Mouse (Mus musculus) liver, adult 2 months (tissue): Measurements from ENCODE around the gene Slc7a8.

Experiments used
- CTCF ChIP-seq: fragments of 200-500 bp; IDR thresholded peaks from 2 replicates; pipeline ENCODE4 v1.5.1; 2011; ENCODE audit warnings: low read depth, low read length, control low read depth
- POLR2A ChIP-seq: fragments of 200-500 bp; IDR thresholded peaks from 2 replicates; pipeline ENCODE4 v1.6.1; 2011; ENCODE audit warnings: low read length, control low read depth; ENCODE audit not compliant: insufficient read depth; ENCODE audit errors: extremely low read depth

DNA sequence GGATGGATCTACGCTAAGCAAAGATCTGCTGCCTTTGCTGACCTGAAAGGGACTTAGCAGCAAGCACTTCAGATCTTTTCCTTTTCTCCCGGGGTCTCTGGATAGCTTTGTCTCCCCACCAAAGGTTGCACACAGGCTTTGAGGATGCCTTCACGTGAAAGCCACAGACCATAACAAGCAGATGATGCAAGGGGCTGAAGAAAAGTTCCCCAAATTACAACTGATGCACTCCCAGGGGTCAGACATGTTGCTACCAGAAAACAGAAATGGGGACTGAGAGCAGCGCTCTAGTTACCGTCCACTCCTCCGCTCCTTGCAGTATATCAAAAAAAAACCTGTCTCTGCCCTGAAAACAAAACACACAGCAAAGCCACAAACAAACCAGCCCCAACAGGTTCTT, 10.4 kb upstream of the Slc7a8 start:
- TF ChIP-seq CTCF (no peak), POLR2A (no peak)
